Mouse (Mus musculus): Measurements from ENCODE around the gene Setd1b.

GRCm38 (mm10) chr5:123133083-123133783 lies 8.8 kb upstream of the Setd1b start:
- TF ChIP-seq GATA1 (IDR thresholded peaks at IDR 0.05; ENCODE audit: low read length) (no peak), TAL1 (IDR thresholded peaks at IDR 0.05; ENCODE audit: low read length) (no peak)

Data from erythroblast, embryonic 14.5 days (primary cell).